Mouse (Mus musculus) olfactory bulb, adult 2 months (tissue): ENCODE results near the gene Zfp990. TPM values are rescaled to one million over a fixed set of nuclear protein-coding genes. Genes with fewer than 3 reads are reported as not detected.
"Not testable (repeated sequence)": the region's sequence is repeated elsewhere in the genome, so short reads cannot be mapped to it uniquely, and the experiment has no call there.

Experiments
- H3K27ac ChIP-seq: fragments of 200-500 bp; 2 replicates; pipeline ENCODE4 v1.5.1; 2012; ENCODE audit warnings: low read depth, low read length; ENCODE audit not compliant: insufficient read depth
- H3K4me1 ChIP-seq: fragments of 200-500 bp; 2 replicates; pipeline ENCODE4 v1.6.1; 2012; ENCODE audit warnings: low read length; ENCODE audit not compliant: control insufficient read depth, insufficient read depth
- H3K4me3 ChIP-seq: fragments of 200-500 bp; 2 replicates; pipeline ENCODE4 v1.5.1; 2012; ENCODE audit warnings: mild to moderate bottlenecking, low read depth, low read length, moderate library complexity; ENCODE audit not compliant: insufficient read depth
- CTCF ChIP-seq: fragments of 200-500 bp; IDR thresholded peaks from 2 replicates; pipeline ENCODE4 v1.5.1; 2012; ENCODE audit warnings: low read depth, mild to moderate bottlenecking, low read length, moderate library complexity; ENCODE audit not compliant: insufficient read depth
- POLR2A ChIP-seq: fragments of 200-500 bp; IDR thresholded peaks from 2 replicates; pipeline ENCODE4 v1.6.1; 2012; ENCODE audit warnings: mild to moderate bottlenecking, low read depth, low read length, moderate library complexity; ENCODE audit not compliant: insufficient read depth
- WGBS: fragments of 180-500 bp; shearing (Covaris S2); methylation state at CpG from one replicate; pipeline ENCODE4 v1.1.7; 2018; 5-methylcytosine and 5-hydroxymethylcytosine counted together
- polyA plus RNA-seq: library from polyadenylated mRNA; stranded (reverse); fragments of >200 nt; gene quantifications from 2 replicates; pipeline ENCODE4 v1.2.4, GENCODE M21; 2012; ENCODE audit warnings: low replicate concordance; ENCODE audit not compliant: missing spikeins, insufficient read depth, insufficient read length

Zfp990 gene
- not detected in 2 replicates for polyA plus RNA-seq

DNA sequence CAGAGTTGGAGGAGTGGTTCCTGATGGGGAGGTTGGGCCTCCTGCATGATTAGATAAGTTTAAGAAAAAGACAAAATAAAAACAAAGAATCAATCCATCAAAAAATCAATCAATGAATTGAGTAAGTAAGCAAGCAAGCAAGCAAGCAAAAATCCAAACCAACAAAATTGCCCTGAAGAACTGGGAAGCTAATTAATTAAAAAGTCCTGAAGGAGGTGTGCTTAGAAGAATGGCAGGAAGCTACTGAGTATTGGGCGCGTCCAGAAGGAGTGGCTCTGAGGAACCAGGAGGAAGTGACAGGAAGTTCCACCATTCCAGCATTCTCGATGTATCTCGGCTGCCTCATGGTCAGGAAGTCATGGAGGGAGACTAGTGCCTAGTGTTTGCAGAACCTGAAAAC lies at the start of gene Zfp990:
Gene Zfp990, plus strand, starts transcription at position 301 of the 400 bp plus-strand sequence.
- H3K4me1 ChIP-seq, H3K27ac ChIP-seq, H3K4me3 ChIP-seq: not testable (repeated sequence)
- 97% methylated on average over 4 of the region's 4 CpGs for WGBS

DNA sequence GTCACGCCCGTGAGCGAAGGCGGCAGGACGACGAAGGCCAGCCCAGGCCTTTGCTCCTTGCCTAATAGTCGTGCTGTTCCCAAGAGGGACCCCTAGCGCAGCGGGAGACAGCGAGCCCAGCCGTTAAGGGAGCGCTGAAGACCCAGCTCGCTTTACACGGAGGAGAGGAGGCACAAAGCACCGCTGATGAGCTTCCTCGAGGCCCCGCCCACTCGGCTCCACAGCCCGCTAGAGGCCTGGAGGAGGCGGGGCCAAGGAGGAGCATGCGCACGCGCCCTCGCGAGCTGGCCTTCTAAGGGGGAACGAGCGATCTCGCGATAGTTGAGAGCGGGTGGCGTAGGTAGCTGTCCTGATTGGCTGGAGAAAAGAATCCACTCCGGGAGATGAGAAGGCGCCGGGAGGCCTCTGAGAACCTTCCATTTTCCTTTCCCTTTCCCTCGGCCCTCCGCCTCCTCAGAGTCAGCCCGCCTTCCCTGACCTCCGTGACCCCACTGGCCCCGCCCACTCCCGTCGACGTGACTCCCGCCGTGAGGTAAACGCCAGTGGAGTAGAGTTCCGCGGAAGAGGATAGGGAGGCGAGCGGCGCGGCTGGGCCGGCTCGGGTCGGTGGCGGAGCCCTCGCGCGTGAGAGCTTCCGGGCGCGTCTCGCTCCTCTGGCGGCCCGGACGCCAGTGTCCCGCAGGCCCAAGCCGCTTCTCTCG lies 46.9 kb upstream of the Zfp990 start:
- peak overlapping the region; percentile 30 for H3K4me3 ChIP-seq
- 19% methylated on average over 68 of the region's 68 CpGs for WGBS

DNA sequence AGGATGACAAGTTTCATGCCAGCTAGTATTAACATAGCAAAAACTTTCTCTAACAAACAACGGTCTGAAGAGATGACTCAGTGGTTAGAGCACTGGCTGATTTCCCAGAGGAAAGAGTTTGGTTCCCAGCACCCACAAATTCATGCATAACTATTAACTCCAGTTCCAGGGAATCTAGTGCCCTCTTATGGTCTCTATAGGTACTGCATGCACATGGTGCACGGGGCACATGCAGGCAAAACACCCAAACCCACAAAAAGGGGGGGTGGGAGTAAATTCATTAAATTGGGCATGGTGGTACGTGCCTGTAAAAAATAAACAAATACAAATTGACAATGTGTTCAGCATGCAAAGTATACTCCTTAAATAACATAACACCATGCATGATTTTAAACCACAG lies 32.4 kb upstream of the Zfp990 start:
- TF ChIP-seq CTCF: no peak
- TF ChIP-seq POLR2A: no peak
- WGBS: 77% methylated on average over 3 of the region's 3 CpGs

More for the DNA sequence above, 46.9 kb upstream of the Zfp990 start:
- H3K4me1 ChIP-seq, H3K27ac ChIP-seq: not testable (repeated sequence)

DNA sequence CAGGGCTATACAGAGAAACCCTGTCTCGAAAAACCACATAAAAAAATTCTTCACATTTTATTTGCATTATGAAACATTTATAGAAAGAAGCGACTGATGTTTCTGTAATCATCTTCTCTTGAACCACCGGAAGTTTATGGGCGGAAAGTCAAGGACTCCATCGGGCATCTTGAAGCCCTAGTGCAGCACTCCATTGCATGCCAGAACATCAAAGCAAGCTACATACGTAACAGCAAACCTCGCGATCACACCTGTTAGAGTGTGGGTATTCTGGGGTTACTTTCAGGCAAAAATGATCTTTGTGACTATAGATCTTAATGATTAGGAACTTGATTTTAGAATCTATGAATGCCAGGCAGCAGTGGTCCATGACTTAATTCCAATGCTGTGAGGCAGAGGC lies 29.9 kb upstream of the Zfp990 start:
- 88% methylated on average over 8 of the region's 8 CpGs for WGBS
- not testable (repeated sequence) for H3K4me3 ChIP-seq, H3K4me1 ChIP-seq, H3K27ac ChIP-seq

More for the DNA sequence above, 32.4 kb upstream of the Zfp990 start:
- H3K4me3 ChIP-seq: no peak overlapping the region
- no peaks in the 10 kb centered on the region for H3K4me1 ChIP-seq
- no peak overlapping the region for H3K27ac ChIP-seq

DNA sequence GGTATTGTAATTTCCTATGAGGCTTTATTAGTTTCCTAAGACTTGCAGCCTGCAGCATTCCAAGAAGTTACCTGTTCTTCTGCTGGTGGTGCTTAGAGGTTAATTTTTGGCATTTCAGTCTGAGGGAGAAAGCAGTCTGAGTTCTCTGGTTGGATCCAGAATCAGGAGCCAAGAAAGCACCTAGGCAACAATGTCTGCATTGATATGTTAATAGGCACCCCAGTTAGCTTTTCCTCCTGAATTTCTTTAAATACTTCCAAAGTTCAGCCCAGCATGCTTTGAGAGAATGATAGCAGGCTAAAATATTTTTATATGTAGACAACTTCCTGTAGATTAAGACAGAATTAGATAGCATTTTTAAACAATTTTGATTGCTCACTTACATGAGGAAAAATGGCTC lies 21.2 kb upstream of the Zfp990 start:
- TF ChIP-seq POLR2A (no peak), CTCF (no peak)
- no peak overlapping the region for H3K27ac ChIP-seq
- H3K4me1 ChIP-seq: no peaks in the 10 kb centered on the region
- no peak overlapping the region for H3K4me3 ChIP-seq

DNA sequence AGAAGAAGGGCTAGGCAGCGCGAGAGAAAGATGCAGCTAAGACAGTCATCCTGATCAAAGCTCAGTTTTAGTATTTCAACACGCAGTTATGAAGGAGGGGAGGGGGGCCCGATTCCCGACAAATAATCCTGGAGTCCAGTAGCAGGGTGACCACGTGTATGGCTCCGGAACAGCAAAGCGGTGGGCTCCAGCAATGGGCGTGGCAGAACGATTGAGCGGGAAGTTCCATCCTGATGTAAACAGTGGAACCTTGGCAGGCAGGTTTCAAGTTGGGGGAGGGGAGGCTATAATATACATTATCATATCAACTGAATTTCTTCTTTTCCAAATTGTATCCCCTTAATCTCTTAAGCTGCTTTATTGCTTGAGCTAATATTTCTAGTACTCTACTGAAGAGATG lies 18.4 kb upstream of the Zfp990 start:
- Histone ChIP-seq H3K4me3 (no peak overlapping the region), H3K4me1 (no peaks in the 10 kb centered on the region), H3K27ac (no peak overlapping the region)
- WGBS: 85% methylated on average over 11 of the region's 11 CpGs
- no peak for TF ChIP-seq CTCF
- TF ChIP-seq POLR2A: no peak

DNA sequence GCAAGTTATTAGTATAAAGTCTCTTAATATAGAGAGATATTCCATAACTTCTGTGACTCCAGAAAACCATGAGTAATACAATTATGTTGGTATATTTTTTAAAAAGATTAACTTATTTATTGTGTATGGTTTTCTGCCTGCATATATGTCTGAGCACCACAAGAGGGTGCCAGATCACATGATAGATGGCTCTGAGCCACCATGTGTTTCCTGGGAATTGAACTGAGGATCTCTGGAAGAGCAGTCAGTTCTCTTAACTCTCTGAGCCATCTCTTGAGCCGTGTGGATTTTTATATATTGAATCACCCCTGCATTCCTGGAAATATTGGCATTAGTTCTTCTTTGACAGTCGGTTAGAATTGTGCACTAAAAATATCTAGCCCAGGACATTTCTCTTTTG lies 17.2 kb upstream of the Zfp990 start:
- not testable (repeated sequence) for H3K4me3 ChIP-seq, H3K4me1 ChIP-seq, H3K27ac ChIP-seq
- 78% methylated on average over 2 of the region's 2 CpGs for WGBS

DNA sequence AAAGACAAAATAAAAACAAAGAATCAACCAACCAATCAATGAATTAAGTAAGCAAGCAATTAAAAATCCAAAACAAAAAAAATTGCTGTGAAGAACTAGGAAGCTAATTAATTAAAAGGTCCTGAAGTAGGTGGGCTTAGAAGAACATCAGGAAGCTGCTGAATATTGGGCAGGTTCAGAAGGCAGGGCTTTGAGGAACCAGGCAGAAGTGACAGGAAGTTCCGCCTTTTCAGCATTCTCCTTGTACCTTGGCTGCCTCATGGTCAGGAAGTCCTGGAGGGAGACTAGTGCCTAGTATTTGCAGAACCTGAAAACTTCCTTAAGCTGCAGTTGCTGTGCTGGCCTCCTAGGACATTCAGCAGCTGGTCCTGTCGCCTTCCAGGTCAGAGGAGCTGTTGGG lies 4.1 kb downstream of the Zfp990 start:
- not testable (repeated sequence) for H3K4me1 ChIP-seq, H3K4me3 ChIP-seq, H3K27ac ChIP-seq
- WGBS: 53% methylated on average over 2 of the region's 2 CpGs

DNA sequence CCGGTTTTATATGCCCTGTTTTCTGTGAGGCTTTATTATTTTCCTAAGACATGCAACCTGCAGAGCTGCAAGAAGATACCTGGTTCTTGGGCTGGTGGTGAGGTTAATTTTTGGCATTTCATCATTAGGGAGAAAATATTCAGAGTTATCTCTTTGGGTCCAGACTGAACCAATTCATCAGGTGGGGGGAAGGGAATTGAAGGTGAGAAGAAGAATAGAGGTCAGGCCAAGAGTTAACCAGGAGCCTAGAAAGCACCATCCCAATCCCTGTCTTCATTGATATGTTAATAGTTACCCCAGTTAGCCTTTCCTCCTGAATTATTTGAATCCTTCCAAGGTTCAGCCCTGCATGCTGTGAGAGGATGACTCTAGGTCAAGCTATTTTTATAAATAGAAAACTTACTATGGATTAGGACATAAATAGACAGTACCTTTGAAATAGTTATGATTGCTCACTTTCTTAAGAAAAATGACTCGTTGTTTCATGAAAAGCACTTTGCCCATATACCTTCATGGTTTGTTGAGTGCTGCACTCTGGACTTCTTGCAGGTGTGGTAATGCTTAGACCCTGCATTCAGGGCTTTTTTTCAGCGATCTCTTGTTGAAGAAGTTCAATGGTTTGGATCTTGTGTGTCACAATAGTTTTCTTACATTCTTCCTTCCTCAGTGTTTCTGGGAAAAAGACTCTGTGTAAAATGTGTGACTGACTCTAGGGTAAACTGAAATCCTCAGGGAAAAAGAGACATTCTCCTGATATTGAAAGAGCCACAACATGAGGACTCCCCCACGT lies 5.4 kb downstream of the Zfp990 start:
- 71% methylated on average over 4 of the region's 4 CpGs for WGBS

DNA sequence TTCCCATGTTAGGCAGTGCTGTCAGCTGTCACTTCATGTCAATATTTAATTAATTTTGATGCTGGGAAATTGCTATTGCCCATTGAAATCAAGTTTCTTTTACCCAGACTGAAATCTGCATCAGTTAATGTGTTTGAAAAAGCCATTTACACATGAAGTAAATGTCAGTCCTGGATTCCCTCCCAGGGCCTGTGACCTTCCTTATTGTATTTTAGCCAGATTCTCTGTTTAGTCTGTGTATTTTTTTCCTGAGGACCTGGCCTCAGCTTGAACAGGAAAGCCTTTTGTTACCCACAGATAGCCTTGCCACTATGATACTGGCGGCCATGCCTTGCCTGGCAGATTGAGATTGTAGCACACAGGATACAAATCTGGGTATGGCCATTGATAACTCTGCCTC lies 6.8 kb downstream of the Zfp990 start:
- H3K27ac ChIP-seq, H3K4me3 ChIP-seq, H3K4me1 ChIP-seq: not testable (repeated sequence)
- 84% methylated on average over 1 of the region's 1 CpGs for WGBS

More for the DNA sequence above, 5.4 kb downstream of the Zfp990 start:
- not testable (repeated sequence) for H3K27ac ChIP-seq, H3K4me1 ChIP-seq, H3K4me3 ChIP-seq

DNA sequence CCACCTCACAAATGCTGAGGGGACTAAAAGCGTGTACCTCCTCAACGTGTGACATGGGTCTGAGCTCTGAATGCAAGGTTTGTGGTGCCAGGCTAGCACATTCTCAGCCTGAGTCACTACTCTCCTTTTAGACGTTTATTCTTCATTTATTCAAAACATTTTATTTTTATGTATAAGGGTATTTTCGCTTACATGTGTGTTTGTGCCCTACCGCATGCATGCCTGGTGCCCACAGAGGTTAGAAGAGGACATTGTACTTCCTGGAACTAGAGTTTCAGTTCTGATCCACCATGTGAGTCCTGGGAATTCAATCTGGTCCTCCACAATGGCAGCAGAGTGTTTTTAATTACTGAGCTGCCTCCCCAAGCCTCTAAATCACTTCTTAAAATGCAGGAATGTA lies 33.3 kb downstream of the Zfp990 start:
- WGBS: 73% methylated on average over 5 of the region's 5 CpGs
- H3K4me3 ChIP-seq, H3K27ac ChIP-seq, H3K4me1 ChIP-seq: not testable (repeated sequence)

DNA sequence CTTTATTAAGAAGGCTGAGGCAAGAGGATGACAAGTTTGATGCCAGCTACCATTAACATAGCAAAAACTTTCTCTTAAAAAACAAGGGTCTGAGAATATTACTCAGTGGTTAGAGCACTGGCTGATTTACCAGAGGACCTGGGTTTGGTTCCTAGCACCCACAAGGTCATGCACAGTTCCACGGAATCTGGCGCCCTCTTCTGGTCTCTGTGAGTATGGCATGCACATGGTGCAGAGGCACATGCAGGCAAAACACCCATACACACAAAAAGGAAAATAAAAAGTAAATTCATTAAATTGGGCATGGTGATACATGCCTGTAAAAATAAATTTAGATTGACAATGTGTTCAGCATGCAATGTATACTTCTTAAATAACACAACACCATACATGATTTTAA lies 34.5 kb downstream of the Zfp990 start:
- H3K27ac ChIP-seq, H3K4me3 ChIP-seq, H3K4me1 ChIP-seq: not testable (repeated sequence)
- 27% methylated on average over 2 of the region's 2 CpGs for WGBS

DNA sequence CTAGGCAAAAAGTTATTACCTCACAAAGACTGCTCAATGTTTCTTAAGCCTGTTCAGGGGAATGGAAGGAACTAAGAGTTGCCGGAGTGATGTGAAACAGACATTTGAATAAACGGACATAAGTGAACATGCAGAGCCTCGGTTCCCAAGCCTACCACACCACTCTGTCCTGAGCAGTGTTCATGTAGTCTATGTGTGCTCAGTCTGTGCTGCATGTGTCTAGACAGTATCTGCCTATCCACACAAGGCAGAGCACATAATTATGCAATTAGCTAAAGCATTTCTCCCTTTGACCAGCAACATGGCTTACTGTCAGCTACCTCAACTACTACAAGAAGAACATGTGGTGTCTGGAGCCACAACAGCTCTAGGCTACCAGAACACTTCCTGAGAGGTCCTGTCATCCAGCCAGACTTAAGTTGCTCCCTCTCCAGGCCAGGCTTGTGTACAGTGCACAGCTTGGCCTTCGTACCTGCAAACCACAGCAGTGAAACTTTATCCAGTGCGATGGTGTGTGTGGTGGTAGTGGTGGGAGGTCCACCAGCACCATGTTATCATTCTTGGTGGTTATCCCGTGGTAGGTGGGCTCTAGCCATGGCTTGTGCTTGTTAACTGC lies 35.3 kb downstream of the Zfp990 start:
- 71% methylated on average over 6 of the region's 6 CpGs for WGBS
- H3K4me3 ChIP-seq, H3K4me1 ChIP-seq, H3K27ac ChIP-seq: not testable (repeated sequence)

DNA sequence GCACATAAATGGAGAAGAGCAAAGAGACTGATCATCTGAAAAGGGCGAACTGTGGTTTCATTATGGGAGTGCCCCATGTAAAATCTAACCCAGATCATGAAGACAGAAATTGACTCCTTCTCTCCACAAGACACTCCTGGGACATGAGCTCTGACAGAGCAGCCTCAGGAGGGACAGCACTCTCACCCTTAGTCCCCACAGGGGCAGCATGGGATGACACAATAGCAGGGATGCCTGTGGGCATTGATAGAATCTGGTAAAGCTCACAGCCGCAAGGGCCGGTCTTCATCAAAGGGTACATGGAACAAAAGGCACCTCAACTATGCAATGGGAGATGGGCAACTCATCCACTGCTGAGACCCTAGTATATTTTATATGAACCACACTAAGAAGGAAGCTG lies 35.9 kb downstream of the Zfp990 start:
- not testable (repeated sequence) for H3K27ac ChIP-seq, H3K4me1 ChIP-seq, H3K4me3 ChIP-seq
- 93% methylated on average over 3 of the region's 3 CpGs for WGBS
